In genomic region chr9:118607701-118608401, GRCm38 (mm10) we compare ENCODE assay signal across 8 mouse cellular contexts. TPM values are rescaled to one million over a fixed set of nuclear protein-coding genes. Genes with fewer than 3 reads are reported as not detected.
DNase-seq lines count a peak whose midpoint lies in the region; ATAC-seq and TF ChIP-seq lines count a peak whose summit lies in the region.

No protein-coding gene starts in this region.

- H3K27me3 ChIP-seq in heart, adult 2 months (ENCODE audit: control insufficient read depth, insufficient read depth, low read length): no peaks in the 10 kb centered on the region
- H3K27me3 ChIP-seq in hindbrain, embryonic 13.5 days: peaks cover 73% of the 10 kb centered on the region
- H3K27me3 ChIP-seq in midbrain, embryonic 11.5 days (ENCODE audit: control insufficient read depth, insufficient read depth, low read length): peaks cover 4% of the 10 kb centered on the region; the same call in 1 of the 2 replicates

- H3K9me3 ChIP-seq in hindbrain, embryonic 13.5 days: no peaks in the 10 kb centered on the region
- H3K9me3 ChIP-seq in midbrain, embryonic 11.5 days (ENCODE audit: control insufficient read depth, low read length): no peaks in the 10 kb centered on the region

- peak overlapping the region; percentile 72 for H3K27ac ChIP-seq in heart, adult 2 months
- no peak overlapping the region for H3K27ac ChIP-seq in hindbrain, embryonic 13.5 days
- H3K27ac ChIP-seq in midbrain, embryonic 11.5 days (ENCODE audit: low read depth, low read length): no peak overlapping the region

- no peak for TF ChIP-seq EP300 in heart, adult 2 months (IDR thresholded peaks at IDR 0.05; ENCODE audit: insufficient read depth, low read depth, low read length)

- TF ChIP-seq CTCF in heart, adult 2 months (IDR thresholded peaks at IDR 0.05): no peak

- ATAC-seq in hindbrain, embryonic 13.5 days (ENCODE audit: low FRiP score): no peak
- no peak for ATAC-seq in midbrain, embryonic 11.5 days (ENCODE audit: low FRiP score)
- no peak for ATAC-seq in frontal cortex, adult (ENCODE audit: low TSS enrichment)

- 0 out of 2 replicates have a peak overlapping the region, but pooled peaks have one; percentile 40 for H3K9ac ChIP-seq in heart, adult 2 months (ENCODE audit: low read depth, low read length)
- no peak overlapping the region for H3K9ac ChIP-seq in hindbrain, embryonic 13.5 days
- H3K9ac ChIP-seq in midbrain, embryonic 11.5 days (ENCODE audit: low read length): no peak overlapping the region

- H3K4me3 ChIP-seq in heart, adult 2 months: peak overlapping the region; percentile 80
- H3K4me3 ChIP-seq in hindbrain, embryonic 13.5 days: peak overlapping the region; percentile 68
- H3K4me3 ChIP-seq in midbrain, embryonic 11.5 days (ENCODE audit: low read depth, low read length): peak overlapping the region; percentile 66; the same call in 1 of the 2 replicates

- TF ChIP-seq POLR2A in heart, adult 2 months (IDR thresholded peaks at IDR 0.05; ENCODE audit: insufficient read depth, low read depth, low read length): no peak

- H3K36me3 ChIP-seq in heart, adult 2 months (ENCODE audit: control insufficient read depth, insufficient read depth, low read length): no peaks in the 10 kb centered on the region; the same call in 1 of the 2 replicates
- H3K36me3 ChIP-seq in hindbrain, embryonic 13.5 days: no peaks in the 10 kb centered on the region
- H3K36me3 ChIP-seq in midbrain, embryonic 11.5 days (ENCODE audit: control insufficient read depth, insufficient read depth, low read length): no peaks in the 10 kb centered on the region

- 47% methylated on average over 16 of the region's 16 CpGs for WGBS in heart, adult 2 months
- WGBS in hindbrain, embryonic 13.5 days: 36% methylated on average over 16 of the region's 16 CpGs
- 42% methylated on average over 16 of the region's 16 CpGs for WGBS in midbrain, embryonic 11.5 days

- intact Hi-C loops in heart, adult 2 months (cut with DNase I): loop anchor here (5.0 kb wide), 2 partner anchors 79 to 129 kb away; no protein-coding TSS in a partner anchor
- intact Hi-C loops in heart, postnatal 14 days (cut with DNase I): loop anchor here (5.0 kb wide), 2 partner anchors 74 to 119 kb away; no protein-coding TSS in a partner anchor

- H3K4me2 ChIP-seq in hindbrain, embryonic 13.5 days: peak overlapping the region; percentile 91
- H3K4me2 ChIP-seq in midbrain, embryonic 11.5 days: no peak overlapping the region; the same call in 1 of the 2 replicates

- H3K79me2 ChIP-seq in heart, adult 2 months (replicated peaks; ENCODE audit: control insufficient read depth, insufficient read depth, low read length): no peaks in the 10 kb centered on the region

- H3K4me1 ChIP-seq in heart, adult 2 months (ENCODE audit: control insufficient read depth, insufficient read depth, low read length): peaks cover 17% of the 10 kb centered on the region
- peaks cover 32% of the 10 kb centered on the region for H3K4me1 ChIP-seq in hindbrain, embryonic 13.5 days (replicated peaks)
- peaks cover 6% of the 10 kb centered on the region; the same call in 1 of the 2 replicates for H3K4me1 ChIP-seq in midbrain, embryonic 11.5 days (ENCODE audit: control insufficient read depth, insufficient read depth, low read length)

- peak in 1 of 2 experiments; percentile 17 for DNase-seq in heart, adult 2 months
- no peak for DNase-seq in heart, postnatal 14 days
- DNase-seq in embryo, embryonic 10 days (ENCODE audit: low spot score): peak; percentile 73
- peak; percentile 92 for DNase-seq in midbrain, embryonic 11.5 days (ENCODE audit: low spot score, missing footprints)
- no peak for DNase-seq in spleen, postnatal 4 days (ENCODE audit: low spot score in 2 of 2)
- no peak for DNase-seq in cerebellum, postnatal 36 days

RNA-seq across cellular contexts. Expression of gene Itga9, which starts 1.4 kb away (rescaled TPM):
- total RNA-seq in heart, adult 2 months (2021): 10 to 100 TPM; 34.8 to 41.9 TPM
- 35.3 and 43.7 TPM in 2 replicates for polyA plus RNA-seq in heart, adult 2 months (2012; rRNA removed)
- total RNA-seq in heart, postnatal 14 days (2021): 10 to 100 TPM; 74.4 to 88.1 TPM
- polyA plus RNA-seq in hindbrain, embryonic 13.5 days (2015; fragmentation: Nextera tagmentation; extraction: Ambion mirVana): 1.8 and 2.0 TPM in 2 replicates
- polyA plus RNA-seq in midbrain, embryonic 11.5 days (2014; fragmentation: Nextera tagmentation; extraction: Ambion mirVana): 4.0 and 5.4 TPM in 2 replicates

Comparison
In these comparisons a context has a peak if more than half of its experiments do, and no peak if none do; other contexts are left out.
1. DNase-seq: peak in embryo, embryonic 10 days (single experiment) and midbrain, embryonic 11.5 days (single experiment); none in heart, postnatal 14 days (0 of 2), spleen, postnatal 4 days (0 of 2) and cerebellum, postnatal 36 days (0 of 2).
2. Peak in every context shown above with its lines, with median percentiles within 50 percentile points of each other: H3K4me3 ChIP-seq.